Mouse (Mus musculus) forebrain, embryonic 14.5 days (tissue): Measurements from ENCODE around the gene Mitd1. TPM values are rescaled to one million over a fixed set of nuclear protein-coding genes. Genes with fewer than 3 reads are reported as not detected.
A peak's percentile ranks its signal among the peaks of the same experiment; 100 is the strongest.

Source experiments
- ATAC-seq: fragments of 200-750 bp; cut with Nextera tagmentation; 2 replicates; pipeline ENCODE4 v1.8.0; 2017; ENCODE audit warnings: mild to moderate bottlenecking, moderate library complexity
- DNase-seq: peaks from one replicate; pipeline ENCODE4 v3.0.0-alpha.2; 2015; ENCODE audit warnings: low spot score
- H3K27ac ChIP-seq: fragments of 300-500 bp; sonication (generic); 2 replicates; pipeline ENCODE4 v1.5.1; 2014; ENCODE audit warnings: low read depth, mild to moderate bottlenecking, control low read depth, low read length, moderate library complexity
- H3K27me3 ChIP-seq: fragments of 300-500 bp; sonication (generic); replicated peaks from 2 replicates; pipeline ENCODE4 v1.6.1; 2014; ENCODE audit warnings: low read length, control low read depth, mixed read lengths; ENCODE audit not compliant: control insufficient read depth, insufficient read depth
- H3K36me3 ChIP-seq: fragments of 300-500 bp; sonication (generic); 2 replicates; pipeline ENCODE4 v1.6.1; 2014; ENCODE audit warnings: low read length, control low read depth; ENCODE audit not compliant: control insufficient read depth, insufficient read depth
- H3K4me1 ChIP-seq: fragments of 300-500 bp; sonication (generic); 2 replicates; pipeline ENCODE4 v1.6.1; 2014; ENCODE audit warnings: antibody characterized with exemption, low read length, control low read depth; ENCODE audit not compliant: control insufficient read depth, insufficient read depth
- H3K4me2 ChIP-seq: fragments of 300-500 bp; sonication (generic); 2 replicates; pipeline ENCODE4 v1.6.1; 2014; ENCODE audit warnings: mild to moderate bottlenecking, control low read depth, low read length
- H3K4me3 ChIP-seq: fragments of 300-500 bp; sonication (generic); 2 replicates; pipeline ENCODE4 v1.5.1; 2014; ENCODE audit warnings: low read depth, low read length, control low read depth
- H3K9ac ChIP-seq: fragments of 300-500 bp; sonication (generic); 2 replicates; pipeline ENCODE4 v1.6.1; 2014; ENCODE audit warnings: mild to moderate bottlenecking, low read length, control low read depth, moderate library complexity
- H3K9me3 ChIP-seq: fragments of 300-500 bp; sonication (generic); replicated peaks from 2 replicates; pipeline ENCODE4 v1.6.1; 2016; ENCODE audit warnings: low read length, control low read depth, mixed read lengths; ENCODE audit not compliant: control insufficient read depth
- WGBS: fragments of 180-500 bp; shearing (Covaris S2); extraction: QIAGEN DNeasy Blood & Tissue Kit; methylation state at CpG from one replicate; pipeline ENCODE4 v1.1.7; 2014; 5-methylcytosine and 5-hydroxymethylcytosine counted together
- polyA plus RNA-seq: library from polyadenylated mRNA; unstranded; fragments of >200 nt; fragmentation: Nextera tagmentation; extraction: Ambion mirVana; gene quantifications from 2 replicates; pipeline ENCODE4 v1.2.1, GENCODE M21; 2014

The Mitd1 gene
- polyA plus RNA-seq, 1 experiment from 2014 or later, result 15.3 TPM

DNA sequence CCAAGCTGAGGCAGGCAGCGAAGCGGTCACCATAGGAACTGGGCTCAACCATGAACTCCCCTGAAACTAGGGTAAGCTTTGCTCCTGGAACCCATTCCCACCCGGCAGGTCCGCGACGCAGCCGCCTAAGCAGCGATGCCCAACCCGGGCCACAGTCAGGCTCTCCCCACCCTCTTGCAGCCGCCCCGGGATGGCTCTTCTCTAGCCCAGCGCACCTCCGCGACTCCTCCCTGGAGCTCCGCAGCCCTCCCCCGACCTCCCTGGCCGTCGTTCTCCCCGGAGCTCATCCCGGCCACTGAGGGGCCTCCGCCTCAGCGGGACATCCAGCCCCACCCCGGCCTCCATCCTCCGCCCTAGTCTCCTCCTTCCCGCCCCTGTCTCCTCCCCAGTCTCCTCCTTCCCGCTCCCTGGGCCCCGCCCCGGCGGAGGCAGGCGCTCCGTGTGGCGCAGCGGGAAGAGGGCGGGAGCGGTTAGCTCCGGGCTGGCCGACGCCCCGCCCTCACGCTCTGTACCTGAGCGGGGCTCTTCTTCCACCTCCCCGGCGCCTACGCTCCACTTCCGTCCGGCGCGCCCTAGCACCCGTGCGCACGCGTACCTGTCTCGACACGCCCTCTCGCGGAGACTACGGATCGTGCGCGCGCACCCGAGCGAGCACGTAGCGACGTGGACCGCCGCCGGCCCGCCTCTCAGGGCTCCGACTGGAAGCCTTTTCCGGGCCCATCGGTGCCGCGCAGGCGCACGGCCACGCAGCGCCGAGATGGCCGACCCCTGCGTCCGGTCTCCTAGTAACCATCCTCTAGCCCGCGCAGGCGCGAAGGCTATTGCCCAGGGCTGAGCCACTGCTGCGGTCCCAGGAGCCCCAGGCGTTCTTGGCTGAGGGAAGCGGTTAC lies 25.5 kb downstream of the Mitd1 start:
- H3K27ac ChIP-seq, result peak overlapping the region; percentile 88
- H3K9me3 ChIP-seq, result no peaks in the 10 kb centered on the region
- under 1% methylated on average over 79 of the region's 90 CpGs for WGBS
- H3K4me3 ChIP-seq, result peak overlapping the region; percentile 65
- peak overlapping the region; percentile 78 for H3K4me2 ChIP-seq
- no peaks in the 10 kb centered on the region for H3K27me3 ChIP-seq
- H3K9ac ChIP-seq, result peak overlapping the region; percentile 79
- peaks cover 3% of the 10 kb centered on the region; the same call in 1 of the 2 replicates for H3K4me1 ChIP-seq
- no peaks in the 10 kb centered on the region for H3K36me3 ChIP-seq
- peak; percentile 98 for ATAC-seq
- peak; percentile 99 for DNase-seq

DNA sequence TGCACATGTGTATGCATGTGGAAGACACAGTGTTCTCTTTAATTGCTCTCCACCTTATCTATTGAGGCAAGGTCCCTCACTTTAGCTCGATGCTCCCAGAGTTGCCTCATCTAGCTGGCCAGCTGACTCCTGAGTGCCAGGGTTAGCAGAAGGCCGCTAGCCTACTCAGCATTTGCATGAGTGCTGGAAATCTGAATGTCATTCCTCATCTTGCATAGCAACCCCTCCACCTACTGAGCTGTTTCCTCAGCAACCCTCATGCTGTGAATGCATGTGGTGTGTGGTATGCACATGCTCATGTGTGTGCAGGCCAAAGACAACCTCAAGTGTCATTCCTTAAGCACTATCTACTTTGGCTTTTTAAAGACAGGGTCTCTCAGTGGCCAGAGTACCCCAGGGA lies 39.5 kb downstream of the Mitd1 start:
- peaks cover 10% of the 10 kb centered on the region; the same call in 1 of the 2 replicates for H3K36me3 ChIP-seq
- ATAC-seq (no peak), DNase-seq (no peak)
- WGBS, result 59% methylated on average over 2 of the region's 2 CpGs
- H3K4me2 ChIP-seq, result no peak overlapping the region
- H3K4me1 ChIP-seq, result no peaks in the 10 kb centered on the region
- H3K9me3 ChIP-seq, result no peaks in the 10 kb centered on the region
- H3K4me3 ChIP-seq, result no peak overlapping the region
- H3K9ac ChIP-seq, result no peak overlapping the region
- H3K27me3 ChIP-seq, result no peaks in the 10 kb centered on the region
- H3K27ac ChIP-seq, result no peak overlapping the region

DNA sequence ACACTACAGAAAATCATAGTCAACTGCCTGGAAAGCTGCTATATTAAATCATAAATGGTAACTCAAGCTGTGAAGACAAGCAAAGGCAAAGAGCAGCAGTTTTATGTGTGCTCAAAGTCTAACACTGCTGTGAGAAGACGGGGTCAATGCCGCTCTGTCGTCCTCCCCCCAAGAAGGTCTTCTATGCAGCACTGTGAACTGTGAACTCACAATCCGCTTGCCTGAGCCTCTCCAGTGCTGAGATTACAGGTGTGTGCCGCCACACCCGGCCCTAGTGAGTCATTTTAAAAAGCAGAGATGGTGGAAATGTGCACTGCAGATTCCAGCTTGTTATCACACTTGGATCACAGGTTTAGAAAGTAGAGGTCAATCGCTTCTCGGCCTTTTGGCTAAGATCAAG lies 43.3 kb downstream of the Mitd1 start:
- Histone ChIP-seq H3K4me3 (no peak overlapping the region), H3K9me3 (no peaks in the 10 kb centered on the region), H3K27me3 (no peaks in the 10 kb centered on the region), H3K4me2 (no peak overlapping the region), H3K36me3 (0 out of 2 replicates have a peak, but pooled peaks cover 3% of the 10 kb centered on the region), H3K4me1 (no peaks in the 10 kb centered on the region), H3K27ac (no peak overlapping the region), H3K9ac (no peak overlapping the region)
- 82% methylated on average over 8 of the region's 8 CpGs for WGBS
- ATAC-seq (no peak), DNase-seq (no peak)

DNA sequence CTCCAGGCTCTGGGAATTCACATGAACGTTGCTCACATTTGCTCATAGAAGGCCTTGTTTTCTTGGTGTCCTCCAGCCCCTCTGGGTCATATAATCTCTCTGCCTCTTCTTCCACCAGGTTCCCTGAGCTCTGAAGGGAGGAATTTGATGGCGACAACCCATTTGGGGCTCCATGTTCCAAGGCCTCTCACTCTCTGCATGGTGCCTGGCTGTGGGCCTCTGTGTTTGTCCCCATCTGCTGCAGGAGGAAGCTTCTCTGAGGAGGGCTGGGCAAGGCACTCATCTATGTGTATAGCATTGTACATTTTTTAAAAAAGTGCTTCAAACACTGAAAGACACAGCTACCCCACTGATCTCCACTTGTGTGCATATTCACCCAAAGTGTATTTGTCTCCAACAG lies 58.5 kb downstream of the Mitd1 start:
- Histone ChIP-seq H3K9ac (no peak overlapping the region), H3K36me3 (peaks cover 15% of the 10 kb centered on the region), H3K4me1 (no peaks in the 10 kb centered on the region), H3K27ac (no peak overlapping the region), H3K4me2 (no peak overlapping the region), H3K27me3 (no peaks in the 10 kb centered on the region), H3K4me3 (no peak overlapping the region), H3K9me3 (no peaks in the 10 kb centered on the region)
- WGBS, result 60% methylated on average over 2 of the region's 2 CpGs
- ATAC-seq (no peak), DNase-seq (no peak)

Other genes with a start within 250 kb of the Mitd1 start
- 1.7 and 2.0 TPM in 2 replicates for gene 2010300C02Rik, start 170.3 kb downstream of the Mitd1 start, polyA plus RNA-seq
- gene Tsga10, start 24.0 kb downstream of the Mitd1 start, polyA plus RNA-seq, result 13.8 and 16.9 TPM in 2 replicates
- gene Lipt1, start 18.7 kb downstream of the Mitd1 start, polyA plus RNA-seq, result 8.8 and 9.0 TPM in 2 replicates
- gene Mrpl30, start 66 bp upstream of the Mitd1 start, polyA plus RNA-seq, result 256 and 324 TPM in 2 replicates
- gene Lyg2, start 26.1 kb upstream of the Mitd1 start, polyA plus RNA-seq, result not detected in 2 replicates
- not detected in 2 replicates for gene Lyg1, start 67.3 kb upstream of the Mitd1 start, polyA plus RNA-seq
- gene Txndc9, start 107.5 kb upstream of the Mitd1 start, polyA plus RNA-seq, result 154 and 162 TPM in 2 replicates
- gene Eif5b, start 107.6 kb upstream of the Mitd1 start, polyA plus RNA-seq, result 16.2 and 17.3 TPM in 2 replicates
- 23.4 and 28.9 TPM in 2 replicates for gene Rev1, start 239.4 kb upstream of the Mitd1 start, polyA plus RNA-seq